Mouse (Mus musculus): ENCODE measurements around the gene Il23r.

DNA sequence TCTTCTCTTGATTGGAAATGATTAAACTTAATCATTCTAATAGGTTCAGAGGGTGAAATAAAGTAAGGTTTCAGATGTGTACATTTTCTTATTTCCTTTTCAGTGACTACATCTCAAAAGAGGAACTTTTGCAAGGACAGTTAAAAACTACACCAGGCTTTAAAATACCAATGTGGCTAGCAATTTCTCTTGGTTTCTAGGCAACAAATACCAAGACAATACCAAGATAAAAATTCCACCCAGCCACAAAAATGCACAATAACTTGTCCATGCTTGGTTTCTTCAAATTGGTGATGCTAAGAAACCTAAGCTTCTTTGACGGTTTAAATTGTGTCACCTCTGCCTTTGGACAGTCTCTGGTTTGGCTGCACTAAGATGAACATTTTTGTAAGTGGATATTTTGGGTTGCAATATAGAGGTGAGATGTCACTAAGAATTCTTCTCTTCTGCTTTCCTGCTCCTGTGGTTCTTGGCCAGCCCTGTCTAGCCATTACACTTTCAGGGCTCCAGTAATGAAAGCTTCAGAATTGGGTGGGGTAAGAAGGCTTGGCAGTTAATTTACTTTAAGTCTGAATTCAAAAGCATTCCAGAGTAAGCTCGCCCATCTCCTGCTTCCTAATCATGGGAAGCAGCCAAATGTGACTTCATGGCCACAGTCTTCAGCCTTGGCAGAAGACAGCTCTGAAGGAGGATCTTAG is 56.8 kb downstream of the Il23r start:
- TF ChIP-seq ETS1 (conservative IDR thresholded peaks at IDR 0.05; ENCODE audit: low read depth, low read length) (no peak), POLR2A (IDR thresholded peaks at IDR 0.05; ENCODE audit: low read depth, low read length) (no peak), CTCF (conservative IDR thresholded peaks at IDR 0.05 in 1 of 2, IDR thresholded peaks at IDR 0.05 in 1 of 2; ENCODE audit: low read depth in 2 of 2, low read length in 2 of 2) (no peak), GABPA (IDR thresholded peaks at IDR 0.05; ENCODE audit: insufficient replicate concordance, low read depth, low read length) (no peak), NRF1 (IDR thresholded peaks at IDR 0.05; ENCODE audit: low read depth, low read length) (no peak), KAT2A (IDR thresholded peaks at IDR 0.05; ENCODE audit: insufficient replicate concordance, low read length) (no peak), SIN3A (IDR thresholded peaks at IDR 0.05; ENCODE audit: low read length) (no peak), POLR2AphosphoS2 (IDR thresholded peaks at IDR 0.05; ENCODE audit: low read depth, low read length) (no peak), MAFK (IDR thresholded peaks at IDR 0.05; ENCODE audit: insufficient replicate concordance, low read length) (no peak)

Data from CH12.LX (cell line).